Mouse (Mus musculus) brain, embryonic 14.5 days (tissue): ENCODE results near the gene Rara.

Experiments used
- CTCF ChIP-seq: fragments of 200-500 bp; IDR thresholded peaks from 2 replicates; pipeline ENCODE4 v1.5.1; 2012; ENCODE audit warnings: inconsistent platforms, mild to moderate bottlenecking, moderate library complexity, borderline replicate concordance; ENCODE audit not compliant: insufficient read depth, insufficient read length; ENCODE audit errors: extremely low read depth
- POLR2A ChIP-seq: fragments of 200-500 bp; IDR thresholded peaks from 2 replicates; pipeline ENCODE4 v1.6.1; 2012; ENCODE audit warnings: mild to moderate bottlenecking, inconsistent platforms, borderline replicate concordance; ENCODE audit not compliant: poor library complexity, insufficient read depth, insufficient read length, severe bottlenecking; ENCODE audit errors: extremely low read depth

- TF ChIP-seq CTCF (no peak), POLR2A (no peak)
Measured at GRCm38 (mm10) chr11:98925868-98926311, 1.7 kb upstream of the Rara start.
